Mouse (Mus musculus) mouse embryonic stem cell (cell line): ENCODE results near the gene Tmem174.

ENCODE experiments used
- in situ Hi-C, 2 experiments: fragments of 300-500 bp; cut with MboI; formaldehyde crosslinking; loops; 1 replicate in 1 of 2; 3 replicates in 1 of 2; pipeline ENCODE4 v1.14.3; 2019 to 2020; ENCODE audit warnings: low sequenced_read_pairs in 2 of 2, low pct_unique_long_range_greater_than_20kb in 1 of 2, mixed read lengths in 1 of 2; ENCODE audit not compliant: unreplicated experiment in 1 of 2

The Tmem174 gene

DNA sequence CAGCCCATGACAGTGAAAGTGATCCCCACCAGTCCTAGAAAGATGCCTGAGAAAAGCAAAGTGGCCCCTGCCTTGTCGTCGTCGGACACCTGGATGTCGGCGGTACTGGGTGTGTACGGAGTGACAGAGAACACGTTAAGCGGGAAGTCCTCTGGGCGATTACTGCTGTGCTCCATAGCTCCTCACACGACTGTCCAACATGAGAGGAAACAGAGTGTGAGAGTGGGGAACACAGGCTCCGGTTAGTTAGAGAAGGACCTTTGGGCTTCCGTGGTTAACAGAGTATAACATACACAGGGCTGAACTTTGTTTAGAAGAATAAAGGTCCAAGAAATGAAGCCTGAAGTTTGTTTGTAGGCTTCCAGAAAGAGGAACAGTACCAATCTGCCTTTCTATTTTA is at the start of gene Tmem174:
Gene Tmem174 (minus strand): TSS at position 266 of the 400 bp plus-strand sequence.
- in situ Hi-C loops, result no loop called here

- in situ Hi-C loops, result no loop called here
Measured at GRCm38 (mm10) chr13:98684144-98684900, 47.1 kb upstream of the Tmem174 start.

DNA sequence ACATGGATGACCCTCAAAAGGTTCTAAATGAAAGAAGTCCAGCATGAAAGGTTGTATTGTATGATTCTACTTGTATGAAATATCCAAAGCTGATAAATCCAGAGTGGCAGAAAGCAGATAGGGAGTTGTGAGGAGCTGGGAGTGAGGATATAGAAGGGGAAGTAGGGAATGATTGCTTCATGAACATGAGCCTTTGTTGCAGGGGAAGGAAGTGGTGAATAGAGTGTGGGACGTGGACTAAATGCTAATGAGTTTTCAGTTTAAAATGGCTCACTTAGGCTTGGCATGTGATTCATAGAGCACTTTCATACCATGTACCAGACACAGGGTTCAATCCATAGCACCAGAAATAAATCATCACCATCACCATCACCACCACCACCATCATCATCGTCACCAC is 46.2 kb upstream of the Tmem174 start:
- in situ Hi-C loops, result no loop called here

DNA sequence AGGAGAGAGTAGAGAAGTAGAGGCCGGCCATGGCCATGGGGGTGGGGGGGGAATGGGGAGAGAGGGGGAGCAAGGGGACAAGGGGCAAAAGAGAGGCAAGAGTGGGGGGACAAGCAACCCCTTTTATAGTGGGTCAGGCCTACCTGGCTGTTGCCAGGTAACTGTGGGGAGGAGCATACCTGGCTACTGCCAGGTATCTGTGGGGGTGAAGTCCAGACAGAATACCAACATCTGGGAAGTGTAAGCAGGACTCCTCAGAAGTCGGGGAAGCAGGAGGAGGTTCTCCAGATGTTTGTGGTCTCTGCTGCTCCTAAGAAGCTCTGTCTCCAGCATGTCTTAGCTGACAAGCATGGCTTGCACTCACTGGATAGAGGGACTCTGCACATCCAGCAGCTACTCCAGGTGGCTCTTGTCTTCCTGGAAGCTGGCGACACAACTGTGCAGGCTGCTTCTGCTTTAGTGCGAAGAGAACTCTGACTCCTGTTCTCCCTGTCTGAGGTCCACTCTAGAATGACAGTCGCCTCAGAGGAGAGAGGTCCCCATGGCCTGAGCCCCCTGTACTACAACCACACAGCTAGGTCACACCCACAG is 43.4 kb upstream of the Tmem174 start:
- in situ Hi-C loops, result no loop called here

- in situ Hi-C loops, result no loop called here
Measured at GRCm38 (mm10) chr13:98679631-98680041, 42.4 kb upstream of the Tmem174 start.

GRCm38 (mm10) chr13:98679230-98679629 is 42.0 kb upstream of the Tmem174 start:
- in situ Hi-C loops, result no loop called here

DNA sequence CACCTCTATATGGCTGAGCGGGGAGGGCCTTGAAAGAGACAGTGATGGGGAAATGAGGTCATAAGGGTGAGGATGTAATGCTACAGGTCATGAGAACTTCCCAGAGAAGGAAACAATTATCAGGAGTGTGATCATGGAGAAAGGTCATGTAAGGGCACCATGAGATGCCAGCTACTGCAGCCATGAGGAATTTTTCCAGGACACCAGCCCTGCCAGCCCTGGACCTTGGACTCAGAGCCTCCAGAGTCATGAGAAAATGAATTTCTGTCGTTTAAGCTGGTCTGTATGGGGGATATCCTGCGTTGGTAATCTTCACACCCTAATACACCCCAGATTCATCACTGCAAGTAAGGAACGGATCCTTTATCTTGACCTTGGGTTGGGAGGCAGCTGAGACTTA is 36.7 kb upstream of the Tmem174 start:
- in situ Hi-C loops, result no loop called here

DNA sequence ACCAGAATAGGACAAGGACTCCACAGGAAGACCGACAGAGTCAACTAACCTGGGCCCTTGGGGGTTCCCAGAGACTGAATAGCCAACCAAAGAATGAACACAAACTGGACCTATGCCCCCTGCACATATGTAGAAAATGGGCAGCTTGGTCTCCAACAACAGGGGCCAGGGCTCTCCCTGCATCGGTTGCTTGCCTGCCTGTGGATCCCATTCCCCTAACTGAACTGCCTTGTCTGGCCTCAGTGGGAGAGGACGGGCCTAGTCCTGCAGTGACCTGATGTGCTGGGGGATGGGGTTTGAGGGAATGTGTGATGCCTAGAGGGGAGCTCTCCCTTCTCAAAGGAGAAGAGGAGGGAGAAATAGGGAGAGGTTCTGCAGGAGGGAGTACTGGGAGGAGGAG is 32.1 kb upstream of the Tmem174 start:
- in situ Hi-C loops, result no loop called here

- in situ Hi-C loops, result no loop called here
Measured at GRCm38 (mm10) chr13:98667316-98667715, 30.1 kb upstream of the Tmem174 start.

GRCm38 (mm10) chr13:98665240-98665639 is 28.0 kb upstream of the Tmem174 start:
- in situ Hi-C loops, result no loop called here

DNA sequence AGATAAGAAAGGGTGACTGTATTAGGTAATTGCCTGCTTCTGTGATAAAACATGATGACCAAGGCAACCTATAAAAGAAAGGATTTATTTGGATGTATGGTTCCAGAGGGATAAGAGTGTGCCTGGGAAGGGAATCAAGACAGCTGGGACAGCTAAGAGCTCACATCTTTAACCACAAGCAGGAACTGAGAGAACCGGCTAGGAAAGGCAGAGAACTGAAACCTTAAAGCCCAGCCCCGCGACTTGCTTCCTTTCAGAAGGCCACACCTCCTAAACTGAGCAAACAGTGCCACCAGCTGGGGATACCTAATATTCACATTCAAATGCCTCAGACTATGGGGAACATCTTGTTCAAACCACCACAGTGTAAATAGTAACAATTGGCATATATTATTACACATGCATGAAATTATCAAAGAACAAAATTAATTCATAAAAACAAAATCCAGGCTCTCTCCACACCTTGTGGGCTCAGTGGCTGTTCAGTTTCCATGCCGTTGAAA is 25.0 kb upstream of the Tmem174 start:
- in situ Hi-C loops, result no loop called here

GRCm38 (mm10) chr13:98656034-98656471 is 18.8 kb upstream of the Tmem174 start:
- in situ Hi-C loops, result no loop called here

- in situ Hi-C loops, result no loop called here
Measured at GRCm38 (mm10) chr13:98655346-98655745, 18.1 kb upstream of the Tmem174 start.

DNA sequence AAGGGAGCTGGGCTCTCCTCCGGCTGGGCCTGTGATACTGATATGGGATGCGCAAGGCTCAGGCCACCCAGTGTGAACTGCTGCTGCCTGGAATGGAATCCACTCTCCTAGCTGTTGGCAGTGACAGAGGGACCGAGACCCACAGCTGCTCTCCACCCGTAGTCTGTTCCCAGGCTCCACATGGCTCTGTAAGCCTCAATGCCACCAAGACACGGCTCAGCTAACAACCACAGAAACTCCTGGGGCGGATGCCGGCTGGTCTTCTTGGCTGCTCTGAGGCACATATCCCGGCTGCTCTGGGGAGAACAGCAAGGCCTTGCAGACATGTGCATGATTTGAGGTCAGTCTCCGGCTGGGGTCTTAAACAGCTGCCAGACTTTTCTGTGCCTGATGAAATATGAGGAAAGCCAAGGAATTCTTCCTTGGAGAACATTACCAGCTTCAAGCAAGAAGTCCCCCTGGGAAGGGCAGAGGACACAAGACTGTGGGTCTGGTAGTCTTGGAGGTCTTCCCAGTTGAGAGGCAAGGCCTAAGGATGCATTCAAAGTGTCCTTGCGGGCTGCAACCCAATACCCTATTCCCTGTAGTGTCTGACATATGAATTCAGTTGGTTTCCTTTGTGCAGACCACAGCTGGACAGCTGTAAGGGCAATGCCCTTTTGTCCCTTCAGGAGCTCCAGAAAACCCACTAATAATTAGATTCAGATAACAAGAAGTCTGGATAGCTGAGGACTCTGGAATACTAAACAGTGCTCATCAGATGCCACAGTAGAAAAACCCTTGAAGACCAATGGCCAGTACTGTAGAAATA is 17.1 kb upstream of the Tmem174 start:
- in situ Hi-C loops, result no loop called here

DNA sequence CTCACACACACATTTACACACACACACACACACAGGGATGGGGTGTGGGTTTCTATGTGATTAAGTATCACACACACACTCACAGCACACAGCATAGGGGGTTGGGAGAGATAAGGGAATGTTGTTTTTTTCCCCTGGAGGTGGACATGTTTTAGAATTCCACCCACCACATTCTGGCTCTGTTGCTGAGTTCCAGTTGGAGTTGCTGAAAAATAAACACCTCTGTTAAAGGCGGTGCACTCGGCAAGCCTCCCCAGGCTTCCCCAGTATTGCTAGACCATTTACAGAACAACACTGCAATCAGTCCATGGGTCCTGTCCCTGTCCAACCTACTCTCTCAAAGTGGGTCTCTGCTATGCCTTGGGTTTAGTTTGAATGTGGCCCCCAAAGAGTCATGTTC is 15.0 kb upstream of the Tmem174 start:
- in situ Hi-C loops, result no loop called here

GRCm38 (mm10) chr13:98651228-98651977 is 14.2 kb upstream of the Tmem174 start:
- in situ Hi-C loops, result no loop called here

DNA sequence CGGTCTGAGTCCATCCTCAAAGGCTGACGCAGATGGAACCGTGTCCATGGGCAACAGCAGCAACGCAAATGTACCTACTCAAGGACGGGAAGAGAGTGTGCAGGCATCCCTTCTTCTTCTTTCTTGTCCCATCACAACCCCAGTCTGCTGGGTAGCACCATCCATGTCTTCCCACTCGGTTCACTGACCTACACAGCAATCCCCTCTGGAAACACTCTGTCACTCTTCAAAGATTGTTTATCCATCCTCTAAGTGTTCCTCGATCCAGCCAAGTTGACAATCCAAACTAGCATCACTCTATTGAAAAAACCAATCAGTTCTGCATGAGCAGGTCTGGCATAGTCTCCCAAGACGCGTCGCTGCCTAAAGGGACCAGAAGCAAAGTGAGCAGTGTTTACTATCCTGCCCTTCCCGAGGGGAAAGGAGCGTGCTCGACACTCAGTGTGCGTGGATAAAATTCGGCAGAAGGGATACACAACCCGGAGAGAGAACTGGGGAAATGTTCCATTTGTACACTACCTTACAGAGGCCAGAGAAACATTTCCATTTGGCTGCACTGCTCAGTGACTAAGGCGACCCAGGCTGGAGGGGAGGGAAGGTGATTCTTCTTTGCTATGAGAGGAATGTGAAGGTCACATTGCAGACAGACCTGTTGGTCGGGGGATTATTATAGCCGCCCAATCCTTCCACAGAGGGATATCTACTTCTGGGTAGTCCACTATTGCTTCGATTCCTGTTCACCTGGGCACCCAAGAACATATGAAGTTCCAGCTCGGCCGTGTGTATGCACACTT is 10.8 kb upstream of the Tmem174 start:
- in situ Hi-C loops, result no loop called here
